Mouse (Mus musculus): ENCODE results near the gene Pcgf2. TPM values are rescaled to one million over a fixed set of nuclear protein-coding genes. Genes with fewer than 3 reads are reported as not detected.
A peak's percentile ranks its signal among the peaks of the same experiment; 100 is the strongest.

The Pcgf2 gene
- polyA plus RNA-seq, 1 experiment from 2014 or later: 10.5 TPM

- Histone ChIP-seq H3K27ac (ENCODE audit: low read length) (no peak overlapping the region), H3K36me3 (ENCODE audit: insufficient read depth, low read length) (0 out of 2 replicates have a peak, but pooled peaks cover 4% of the 10 kb centered on the region), H3K4me3 (ENCODE audit: low read depth, low read length) (no peak overlapping the region), H3K4me1 (ENCODE audit: insufficient read depth, low read depth, low read length) (peaks cover 2% of the 10 kb centered on the region; the same call in 1 of the 2 replicates), H3K27me3 (replicated peaks; ENCODE audit: insufficient read depth, low read length) (no peaks in the 10 kb centered on the region), H3K4me2 (replicated peaks; ENCODE audit: low read depth, low read length) (no peak overlapping the region), H3K9ac (replicated peaks; ENCODE audit: low read depth) (no peak overlapping the region), H3K9me3 (ENCODE audit: low read length) (no peaks in the 10 kb centered on the region)
- ATAC-seq (no peak), DNase-seq (ENCODE audit: low spot score) (no peak)
- TF ChIP-seq CTCF (IDR thresholded peaks at IDR 0.05) (no peak), EP300 (IDR thresholded peaks at IDR 0.05) (no peak)
- 93% methylated on average over 7 of the region's 7 CpGs for WGBS
Observed at GRCm38 (mm10) chr11:97668160-97668559, 32.1 kb downstream of the Pcgf2 start.

- 0 out of 2 replicates have a peak, but pooled peaks cover 3% of the 10 kb centered on the region for H3K27me3 ChIP-seq (replicated peaks; ENCODE audit: insufficient read depth, low read length)
Observed at GRCm38 (mm10) chr11:97666794-97667193, 33.5 kb downstream of the Pcgf2 start.

GRCm38 (mm10) chr11:97666221-97666620 lies 34.1 kb downstream of the Pcgf2 start:
- ATAC-seq (no peak), DNase-seq (ENCODE audit: low spot score) (peak; percentile 11)
- H3K4me2 ChIP-seq (replicated peaks; ENCODE audit: low read depth, low read length): no peak overlapping the region
- no peaks in the 10 kb centered on the region for H3K9me3 ChIP-seq (ENCODE audit: low read length)
- 81% methylated on average over 7 of the region's 7 CpGs for WGBS
- H3K27ac ChIP-seq (ENCODE audit: low read length): no peak overlapping the region
- H3K4me3 ChIP-seq (ENCODE audit: low read depth, low read length): no peak overlapping the region
- no peak overlapping the region for H3K9ac ChIP-seq (replicated peaks; ENCODE audit: low read depth)
- 0 out of 2 replicates have a peak, but pooled peaks cover 5% of the 10 kb centered on the region for H3K27me3 ChIP-seq (replicated peaks; ENCODE audit: insufficient read depth, low read length)
- H3K4me1 ChIP-seq (ENCODE audit: insufficient read depth, low read depth, low read length): peaks cover 17% of the 10 kb centered on the region
- TF ChIP-seq CTCF (IDR thresholded peaks at IDR 0.05) (peak; percentile 65), EP300 (IDR thresholded peaks at IDR 0.05) (no peak)
- H3K36me3 ChIP-seq (ENCODE audit: insufficient read depth, low read length): 0 out of 2 replicates have a peak, but pooled peaks cover 4% of the 10 kb centered on the region

More at GRCm38 (mm10) chr11:97666794-97667193, 33.5 kb downstream of the Pcgf2 start:
- H3K36me3 ChIP-seq (ENCODE audit: insufficient read depth, low read length): 0 out of 2 replicates have a peak, but pooled peaks cover 4% of the 10 kb centered on the region
- no peak overlapping the region for H3K4me3 ChIP-seq (ENCODE audit: low read depth, low read length)
- no peak overlapping the region for H3K27ac ChIP-seq (ENCODE audit: low read length)
- WGBS: 75% methylated on average over 15 of the region's 15 CpGs
- ATAC-seq: no peak
- no peak for TF ChIP-seq EP300 (IDR thresholded peaks at IDR 0.05)
- TF ChIP-seq CTCF (IDR thresholded peaks at IDR 0.05): no peak
- H3K4me1 ChIP-seq (ENCODE audit: insufficient read depth, low read depth, low read length): peaks cover 12% of the 10 kb centered on the region; the same call in 1 of the 2 replicates
- no peak overlapping the region for H3K4me2 ChIP-seq (replicated peaks; ENCODE audit: low read depth, low read length)
- no peaks in the 10 kb centered on the region for H3K9me3 ChIP-seq (ENCODE audit: low read length)
- no peak overlapping the region for H3K9ac ChIP-seq (replicated peaks; ENCODE audit: low read depth)
- no peak for DNase-seq (ENCODE audit: low spot score)

- no peak overlapping the region for H3K4me3 ChIP-seq (ENCODE audit: low read depth, low read length)
- H3K4me1 ChIP-seq (ENCODE audit: insufficient read depth, low read depth, low read length): peaks cover 24% of the 10 kb centered on the region
- DNase-seq (ENCODE audit: low spot score) (no peak), ATAC-seq (no peak)
- H3K4me2 ChIP-seq (replicated peaks; ENCODE audit: low read depth, low read length): no peak overlapping the region; the same call in 1 of the 2 replicates
- TF ChIP-seq EP300 (IDR thresholded peaks at IDR 0.05): no peak
- 0 out of 2 replicates have a peak, but pooled peaks have one; percentile 5 for TF ChIP-seq CTCF (IDR thresholded peaks at IDR 0.05)
- H3K27ac ChIP-seq (ENCODE audit: low read length): no peak overlapping the region
- WGBS: 84% methylated on average over 13 of the region's 13 CpGs
- H3K9ac ChIP-seq (replicated peaks; ENCODE audit: low read depth): no peak overlapping the region
- 0 out of 2 replicates have a peak, but pooled peaks cover 5% of the 10 kb centered on the region for H3K27me3 ChIP-seq (replicated peaks; ENCODE audit: insufficient read depth, low read length)
- H3K36me3 ChIP-seq (ENCODE audit: insufficient read depth, low read length): no peaks in the 10 kb centered on the region
- H3K9me3 ChIP-seq (ENCODE audit: low read length): no peaks in the 10 kb centered on the region
Observed at GRCm38 (mm10) chr11:97665431-97665830, 34.9 kb downstream of the Pcgf2 start.

GRCm38 (mm10) chr11:97664771-97665240 lies 35.5 kb downstream of the Pcgf2 start:
- TF ChIP-seq CTCF (IDR thresholded peaks at IDR 0.05): peak; percentile 28; the same call in 1 of the 2 replicates
- TF ChIP-seq EP300 (IDR thresholded peaks at IDR 0.05): no peak
- 0 out of 2 replicates have a peak, but pooled peaks cover 5% of the 10 kb centered on the region for H3K27me3 ChIP-seq (replicated peaks; ENCODE audit: insufficient read depth, low read length)
- DNase-seq (ENCODE audit: low spot score) (peak; percentile 55), ATAC-seq (no peak)
- no peaks in the 10 kb centered on the region for H3K36me3 ChIP-seq (ENCODE audit: insufficient read depth, low read length)
- no peak overlapping the region for H3K9ac ChIP-seq (replicated peaks; ENCODE audit: low read depth)
- H3K4me2 ChIP-seq (replicated peaks; ENCODE audit: low read depth, low read length): peak overlapping the region; percentile 81
- WGBS: 21% methylated on average over 6 of the region's 6 CpGs
- H3K9me3 ChIP-seq (ENCODE audit: low read length): no peaks in the 10 kb centered on the region
- peak overlapping the region; percentile 86 for H3K4me3 ChIP-seq (ENCODE audit: low read depth, low read length)
- peaks cover 22% of the 10 kb centered on the region for H3K4me1 ChIP-seq (ENCODE audit: insufficient read depth, low read depth, low read length)
- no peak overlapping the region for H3K27ac ChIP-seq (ENCODE audit: low read length)

GRCm38 (mm10) chr11:97664339-97664665 lies 36.0 kb downstream of the Pcgf2 start:
- DNase-seq (ENCODE audit: low spot score) (peak; percentile 45), ATAC-seq (no peak)
- Histone ChIP-seq H3K4me3 (ENCODE audit: low read depth, low read length) (peak overlapping the region; percentile 86), H3K27ac (ENCODE audit: low read length) (peak overlapping the region; percentile 94), H3K4me2 (replicated peaks; ENCODE audit: low read depth, low read length) (peak overlapping the region; percentile 81), H3K36me3 (ENCODE audit: insufficient read depth, low read length) (no peaks in the 10 kb centered on the region), H3K9me3 (ENCODE audit: low read length) (no peaks in the 10 kb centered on the region), H3K4me1 (ENCODE audit: insufficient read depth, low read depth, low read length) (peaks cover 22% of the 10 kb centered on the region), H3K27me3 (replicated peaks; ENCODE audit: insufficient read depth, low read length) (0 out of 2 replicates have a peak, but pooled peaks cover 5% of the 10 kb centered on the region), H3K9ac (replicated peaks; ENCODE audit: low read depth) (peak overlapping the region; percentile 63)
- 2% methylated on average over 6 of the region's 8 CpGs for WGBS
- TF ChIP-seq CTCF (IDR thresholded peaks at IDR 0.05): no peak
- no peak for TF ChIP-seq EP300 (IDR thresholded peaks at IDR 0.05)
